Mouse (Mus musculus): ENCODE data around the gene Cpt1a. TPM values are rescaled to one million over a fixed set of nuclear protein-coding genes. Genes with fewer than 3 reads are reported as not detected.

Cpt1a gene
- 4.7 and 5.2 TPM in 2 replicates for polyA plus RNA-seq (2012; rRNA removed)

GRCm38 (mm10) chr19:3322261-3322969 lies at the start of gene Cpt1a:
Gene Cpt1a (plus strand): TSS chr19:3322334.

GRCm38 (mm10) chr19:3282572-3283467 lies 39.3 kb upstream of the Cpt1a start, which contains the start of the genes Mrpl21 and Ighmbp2:
Gene Mrpl21 (plus strand): TSS chr19:3282901.
Gene Ighmbp2 (minus strand): TSS chr19:3283017.

GRCm38 (mm10) chr19:3388629-3389057 lies 66.5 kb downstream of the Cpt1a start, which contains the start of gene Tesmin:
Gene Tesmin (plus strand): TSS chr19:3388857.

GRCm38 (mm10) chr19:3414268-3414733 lies 92.2 kb downstream of the Cpt1a start, which contains the start of gene Gal:
Gene Gal (minus strand): TSS chr19:3414544.

Other genes starting within 250 kb of the Cpt1a start
- 38.6 and 43.7 TPM in 2 replicates for gene Mrpl21, start 39.4 kb upstream of the Cpt1a start, polyA plus RNA-seq (2012; rRNA removed)
- gene Ighmbp2, start 39.3 kb upstream of the Cpt1a start, polyA plus RNA-seq (2012; rRNA removed) = 1.5 and 1.6 TPM in 2 replicates
- 0.18 and 0.20 TPM in 2 replicates for gene Tesmin, start 66.5 kb downstream of the Cpt1a start, polyA plus RNA-seq (2012; rRNA removed)
- gene Gal, start 92.2 kb downstream of the Cpt1a start, polyA plus RNA-seq (2012; rRNA removed) = 0.08 TPM in 1 of 2 replicates, not detected in the other